Mouse (Mus musculus): ENCODE results near the gene Gpr107. TPM values are rescaled to one million over a fixed set of nuclear protein-coding genes. Genes with fewer than 3 reads are reported as not detected.

The Gpr107 gene
- polyA plus RNA-seq, 1 experiment, result 71.9 TPM

DNA sequence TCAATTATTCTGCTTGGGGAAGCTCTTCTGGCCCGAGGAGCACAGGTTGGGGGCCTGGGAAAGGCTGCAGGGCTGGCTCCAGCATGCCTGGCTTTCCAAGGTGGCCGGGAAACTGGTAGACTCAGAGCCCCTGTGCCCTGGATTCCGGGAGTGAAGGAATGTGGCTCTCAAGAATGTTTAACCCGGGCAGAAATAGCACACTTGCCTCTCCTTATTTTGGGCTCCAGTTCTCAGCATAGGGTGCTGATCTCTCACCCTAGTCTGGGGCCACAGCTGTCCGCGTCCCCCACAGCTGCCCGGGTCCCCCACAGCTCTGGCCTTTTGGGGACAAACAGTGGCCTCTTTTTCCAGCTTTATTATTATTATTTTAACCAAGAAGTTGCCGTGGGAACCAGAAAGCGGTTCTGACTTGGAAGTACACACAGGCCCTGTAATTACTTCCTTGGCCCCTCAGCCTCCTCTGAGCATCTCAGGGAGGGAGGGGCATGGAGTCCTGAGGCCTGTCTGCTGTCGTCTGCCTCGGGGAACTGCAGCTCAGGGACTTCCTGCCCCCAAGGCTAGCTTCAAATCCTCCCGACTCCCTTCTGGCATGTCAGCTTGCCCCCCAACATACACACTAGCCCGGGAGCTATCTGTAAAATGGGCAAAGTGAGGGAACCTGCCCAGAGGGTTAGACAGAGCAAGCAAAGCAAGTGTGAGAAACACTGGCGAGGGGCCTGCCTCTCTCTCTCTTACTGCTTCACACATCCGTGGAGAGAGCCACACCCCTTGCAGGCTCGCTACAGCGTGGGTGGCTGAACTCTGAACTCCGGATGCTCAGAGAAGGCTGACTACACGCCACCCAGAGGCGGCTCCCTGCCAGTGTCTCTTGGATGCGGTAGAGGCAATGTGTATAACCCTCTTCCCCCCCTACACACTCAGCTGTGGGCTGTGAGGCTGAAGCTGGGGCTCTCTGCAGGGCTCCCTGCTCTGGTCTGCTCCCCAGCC is 104.1 kb downstream of the Gpr107 start:
- Histone ChIP-seq H3K4me3 (ENCODE audit: low read depth, low read length) (no peak overlapping the region), H3K27ac (ENCODE audit: insufficient read depth, low read length) (no peak overlapping the region), H3K36me3 (ENCODE audit: control insufficient read depth, insufficient read depth, low read length, poor library complexity, severe bottlenecking) (no peaks in the 10 kb centered on the region), H3K4me1 (ENCODE audit: control insufficient read depth, insufficient read depth, low read length) (peaks cover 2% of the 10 kb centered on the region), H3K9me3 (replicated peaks; ENCODE audit: control insufficient read depth, insufficient read depth, low read length, poor library complexity, severe bottlenecking) (no peaks in the 10 kb centered on the region), H3K27me3 (ENCODE audit: control insufficient read depth, insufficient read depth, low read length, poor library complexity, severe bottlenecking) (no peaks in the 10 kb centered on the region), H3K9ac (ENCODE audit: low read depth, poor library complexity, severe bottlenecking) (no peak overlapping the region)
- TF ChIP-seq POLR2A (IDR thresholded peaks at IDR 0.05; ENCODE audit: insufficient read depth, low read length), result no peak
- TF ChIP-seq EP300 (IDR thresholded peaks at IDR 0.05; ENCODE audit: insufficient read depth, low read depth, low read length), result no peak
- TF ChIP-seq CTCF (IDR thresholded peaks at IDR 0.05; ENCODE audit: low read depth, low read length), result peak; percentile 49

- Histone ChIP-seq H3K9me3 (replicated peaks; ENCODE audit: control insufficient read depth, insufficient read depth, low read length, poor library complexity, severe bottlenecking) (no peaks in the 10 kb centered on the region), H3K27ac (ENCODE audit: insufficient read depth, low read length) (no peak overlapping the region), H3K9ac (ENCODE audit: low read depth, poor library complexity, severe bottlenecking) (no peak overlapping the region), H3K36me3 (ENCODE audit: control insufficient read depth, insufficient read depth, low read length, poor library complexity, severe bottlenecking) (no peaks in the 10 kb centered on the region), H3K4me1 (ENCODE audit: control insufficient read depth, insufficient read depth, low read length) (peaks cover 2% of the 10 kb centered on the region), H3K27me3 (ENCODE audit: control insufficient read depth, insufficient read depth, low read length, poor library complexity, severe bottlenecking) (no peaks in the 10 kb centered on the region), H3K4me3 (ENCODE audit: low read depth, low read length) (no peak overlapping the region)
- TF ChIP-seq CTCF (IDR thresholded peaks at IDR 0.05; ENCODE audit: low read depth, low read length) (no peak), EP300 (IDR thresholded peaks at IDR 0.05; ENCODE audit: insufficient read depth, low read depth, low read length) (no peak), POLR2A (IDR thresholded peaks at IDR 0.05; ENCODE audit: insufficient read depth, low read length) (no peak)
Observed at GRCm38 (mm10) chr2:31257096-31257495, 105.0 kb downstream of the Gpr107 start.

DNA sequence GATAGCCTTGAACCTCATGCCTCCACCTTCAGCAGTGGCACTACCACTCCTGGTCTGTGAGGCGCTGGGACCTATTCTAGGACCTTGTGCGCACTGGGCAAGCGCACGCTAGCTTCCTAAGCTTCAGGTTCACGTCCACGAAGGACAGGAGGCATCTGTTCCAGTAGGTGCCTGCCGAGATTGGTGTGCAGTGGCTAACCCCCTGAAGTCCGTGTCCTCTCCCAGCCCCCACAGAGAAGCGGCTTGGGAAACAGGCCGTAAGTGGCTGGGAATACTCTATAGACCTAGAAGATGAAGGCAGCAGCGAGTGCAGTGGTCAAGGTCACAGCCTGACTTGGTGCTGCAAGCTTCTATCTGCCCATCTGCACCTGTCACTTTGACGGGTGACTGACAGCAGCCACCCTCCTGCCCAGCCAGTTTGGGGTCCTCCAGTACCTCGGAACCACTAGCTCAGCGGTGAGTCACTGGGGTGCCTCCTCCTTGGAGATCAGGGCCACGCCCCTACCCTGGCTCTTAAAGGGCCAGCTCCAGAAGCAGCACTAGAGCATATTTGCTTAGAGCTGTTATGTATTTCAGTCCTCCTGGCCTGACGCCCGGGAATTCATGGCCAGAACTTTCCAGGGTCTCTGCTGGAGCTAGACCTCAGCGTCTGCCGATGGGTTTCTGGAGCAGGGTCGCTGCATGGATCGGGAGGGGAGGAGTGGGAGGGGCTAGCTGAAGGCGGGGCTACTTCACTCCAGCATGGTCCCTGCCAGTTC is 106.7 kb downstream of the Gpr107 start:
- no peaks in the 10 kb centered on the region for H3K36me3 ChIP-seq (ENCODE audit: control insufficient read depth, insufficient read depth, low read length, poor library complexity, severe bottlenecking)
- no peak for TF ChIP-seq EP300 (IDR thresholded peaks at IDR 0.05; ENCODE audit: insufficient read depth, low read depth, low read length)
- no peak for TF ChIP-seq CTCF (IDR thresholded peaks at IDR 0.05; ENCODE audit: low read depth, low read length)
- no peak for TF ChIP-seq POLR2A (IDR thresholded peaks at IDR 0.05; ENCODE audit: insufficient read depth, low read length)
- peak overlapping the region; percentile 17; the same call in 1 of the 2 replicates for H3K9ac ChIP-seq (ENCODE audit: low read depth, poor library complexity, severe bottlenecking)
- no peak overlapping the region for H3K27ac ChIP-seq (ENCODE audit: insufficient read depth, low read length)
- no peaks in the 10 kb centered on the region for H3K27me3 ChIP-seq (ENCODE audit: control insufficient read depth, insufficient read depth, low read length, poor library complexity, severe bottlenecking)
- no peaks in the 10 kb centered on the region for H3K9me3 ChIP-seq (replicated peaks; ENCODE audit: control insufficient read depth, insufficient read depth, low read length, poor library complexity, severe bottlenecking)
- H3K4me1 ChIP-seq (ENCODE audit: control insufficient read depth, insufficient read depth, low read length), result peaks cover 2% of the 10 kb centered on the region
- H3K4me3 ChIP-seq (ENCODE audit: low read depth, low read length), result peak overlapping the region; percentile 64

GRCm38 (mm10) chr2:31259367-31259920 is 107.3 kb downstream of the Gpr107 start:
- Histone ChIP-seq H3K9me3 (replicated peaks; ENCODE audit: control insufficient read depth, insufficient read depth, low read length, poor library complexity, severe bottlenecking) (no peaks in the 10 kb centered on the region), H3K4me3 (ENCODE audit: low read depth, low read length) (peak overlapping the region; percentile 64), H3K27ac (ENCODE audit: insufficient read depth, low read length) (no peak overlapping the region), H3K9ac (ENCODE audit: low read depth, poor library complexity, severe bottlenecking) (peak overlapping the region; percentile 17; the same call in 1 of the 2 replicates), H3K4me1 (ENCODE audit: control insufficient read depth, insufficient read depth, low read length) (peaks cover 2% of the 10 kb centered on the region), H3K36me3 (ENCODE audit: control insufficient read depth, insufficient read depth, low read length, poor library complexity, severe bottlenecking) (no peaks in the 10 kb centered on the region), H3K27me3 (ENCODE audit: control insufficient read depth, insufficient read depth, low read length, poor library complexity, severe bottlenecking) (no peaks in the 10 kb centered on the region)
- peak; percentile 5; the same call in 1 of the 2 replicates for TF ChIP-seq EP300 (IDR thresholded peaks at IDR 0.05; ENCODE audit: insufficient read depth, low read depth, low read length)
- no peak for TF ChIP-seq CTCF (IDR thresholded peaks at IDR 0.05; ENCODE audit: low read depth, low read length)

DNA sequence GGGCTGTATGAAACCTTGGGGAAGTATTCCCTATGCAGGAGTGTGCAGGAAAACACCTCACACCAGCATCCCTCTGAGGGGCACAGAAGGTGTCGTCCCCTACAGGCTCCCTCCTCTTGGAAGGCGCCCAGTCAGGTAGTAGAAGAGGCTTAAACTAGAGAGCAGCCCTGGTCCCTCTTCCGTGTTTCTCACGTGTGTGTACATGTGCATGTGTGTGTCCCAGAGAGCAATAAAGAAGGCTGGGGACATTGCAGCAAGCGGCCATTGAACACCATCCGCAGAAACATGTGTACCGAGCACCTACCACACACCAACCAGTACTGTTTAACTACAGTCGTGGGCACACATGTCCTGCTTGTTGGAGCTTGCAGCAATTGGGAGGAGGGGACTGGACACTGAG is 108.4 kb downstream of the Gpr107 start:
- no peak overlapping the region for H3K4me3 ChIP-seq (ENCODE audit: low read depth, low read length)
- peaks cover 2% of the 10 kb centered on the region for H3K4me1 ChIP-seq (ENCODE audit: control insufficient read depth, insufficient read depth, low read length)
- H3K36me3 ChIP-seq (ENCODE audit: control insufficient read depth, insufficient read depth, low read length, poor library complexity, severe bottlenecking), result no peaks in the 10 kb centered on the region
- H3K9me3 ChIP-seq (replicated peaks; ENCODE audit: control insufficient read depth, insufficient read depth, low read length, poor library complexity, severe bottlenecking), result no peaks in the 10 kb centered on the region
- no peaks in the 10 kb centered on the region for H3K27me3 ChIP-seq (ENCODE audit: control insufficient read depth, insufficient read depth, low read length, poor library complexity, severe bottlenecking)
- TF ChIP-seq EP300 (IDR thresholded peaks at IDR 0.05; ENCODE audit: insufficient read depth, low read depth, low read length), result no peak
- TF ChIP-seq CTCF (IDR thresholded peaks at IDR 0.05; ENCODE audit: low read depth, low read length), result no peak
- TF ChIP-seq POLR2A (IDR thresholded peaks at IDR 0.05; ENCODE audit: insufficient read depth, low read length), result no peak
- H3K27ac ChIP-seq (ENCODE audit: insufficient read depth, low read length), result no peak overlapping the region
- no peak overlapping the region for H3K9ac ChIP-seq (ENCODE audit: low read depth, poor library complexity, severe bottlenecking)

Measured in ES-Bruce4 (cell line).